Mouse (Mus musculus) CH12.LX (cell line): ENCODE measurements at regions not wholly inside any gene's neighbourhood (a gene's known extent, or its start where the extent isn't known, plus 50 kb on each side); places are given as distances from the start of the nearest gene placed in this dataset.

ENCODE experiments used
- DNase-seq: peaks from one replicate; pipeline ENCODE4 v3.0.0-alpha.2; 2013; ENCODE audit errors: extremely low read depth
- H3K27ac ChIP-seq: 2 replicates; pipeline ENCODE4 v1.5.1; 2012; ENCODE audit warnings: low read depth, mild to moderate bottlenecking, control low read depth, moderate library complexity; ENCODE audit not compliant: insufficient read depth
- H3K27me3 ChIP-seq: replicated peaks from 2 replicates; pipeline ENCODE3; 2012; ENCODE audit warnings: inconsistent platforms
- H3K36me3 ChIP-seq, 2 experiments: replicated peaks in 1 of 2; 2 replicates each; pipeline versions ENCODE3 to v1.6.1; 2012; ENCODE audit warnings: inconsistent platforms in 1 of 2, low read length in 1 of 2, mild to moderate bottlenecking in 1 of 2, mixed read lengths in 1 of 2, moderate library complexity in 1 of 2; ENCODE audit not compliant: control insufficient read depth in 1 of 2, insufficient read depth in 1 of 2
- H3K4me1 ChIP-seq, 2 experiments: 2 replicates each; pipeline ENCODE4 v1.6.1; 2012; ENCODE audit warnings: inconsistent platforms in 1 of 2, moderate library complexity in 1 of 2; ENCODE audit not compliant: insufficient read depth in 2 of 2, control insufficient read depth in 1 of 2
- H3K4me2 ChIP-seq: 2 replicates; pipeline ENCODE4 v1.6.1; 2012; ENCODE audit warnings: low read depth, mild to moderate bottlenecking, control low read depth; ENCODE audit not compliant: poor library complexity, insufficient read depth, severe bottlenecking
- H3K4me3 ChIP-seq, 3 experiments: fragments of 150-350 bp in 1 of 3; sonication (generic) in 1 of 3; replicated peaks in 1 of 3; 2 replicates each; pipeline versions ENCODE3 to v1.5.1; 2011 to 2012; ENCODE audit warnings: low read depth in 2 of 3, low read length in 2 of 3, mild to moderate bottlenecking in 2 of 3, moderate library complexity in 2 of 3, control low read depth in 1 of 3, improper control_type of control experiment in 1 of 3, inconsistent platforms in 1 of 3, mixed read lengths in 1 of 3; ENCODE audit not compliant: poor library complexity in 1 of 3
- H3K79me2 ChIP-seq: replicated peaks from 2 replicates; pipeline ENCODE4 v1.6.1; 2012; ENCODE audit warnings: mild to moderate bottlenecking, moderate library complexity; ENCODE audit not compliant: control insufficient read depth, poor library complexity, insufficient read depth, severe bottlenecking; ENCODE audit errors: extremely low read depth
- H3K9ac ChIP-seq: 2 replicates; pipeline ENCODE4 v1.6.1; 2012; ENCODE audit warnings: low read depth, mild to moderate bottlenecking, control low read depth, moderate library complexity; ENCODE audit not compliant: insufficient read depth
- H3K9me3 ChIP-seq: replicated peaks from 2 replicates; pipeline ENCODE3; 2012; ENCODE audit warnings: low read length, inconsistent platforms, mixed read lengths
- BHLHE40 ChIP-seq: IDR thresholded peaks from 2 replicates; pipeline ENCODE4 v1.6.1; 2011; ENCODE audit warnings: mild to moderate bottlenecking, low read depth, low read length, improper control_type of control experiment
- CTCF ChIP-seq, 2 experiments: IDR thresholded peaks in 1 of 2; conservative IDR thresholded peaks in 1 of 2; 2 replicates each; pipeline ENCODE4 v1.5.1; 2011 to 2012; ENCODE audit warnings: low read depth in 2 of 2, low read length in 2 of 2, improper control_type of control experiment in 1 of 2, inconsistent platforms in 1 of 2, mild to moderate bottlenecking in 1 of 2, moderate library complexity in 1 of 2
- ELF1 ChIP-seq: IDR thresholded peaks from 2 replicates; pipeline ENCODE4 v1.6.1; 2014; ENCODE audit warnings: low read depth, mild to moderate bottlenecking, inconsistent platforms, low read length, improper control_type of control experiment
- EP300 ChIP-seq: IDR thresholded peaks from 2 replicates; pipeline ENCODE4 v1.6.1; 2011; ENCODE audit warnings: low read length, improper control_type of control experiment
- GABPA ChIP-seq: IDR thresholded peaks from 2 replicates; pipeline ENCODE4 v1.6.1; 2012; ENCODE audit warnings: low read depth, low read length, improper control_type of control experiment, inconsistent platforms; ENCODE audit not compliant: insufficient replicate concordance
- JUN ChIP-seq: IDR thresholded peaks from 2 replicates; pipeline ENCODE4 v1.6.1; 2011; ENCODE audit warnings: low read depth, mild to moderate bottlenecking, low read length, improper control_type of control experiment, moderate library complexity; ENCODE audit not compliant: insufficient read depth
- MAFK ChIP-seq: IDR thresholded peaks from 2 replicates; pipeline ENCODE4 v1.6.1; 2011; ENCODE audit warnings: low read length, improper control_type of control experiment; ENCODE audit not compliant: insufficient replicate concordance
- MAX ChIP-seq: IDR thresholded peaks from 2 replicates; pipeline ENCODE4 v1.6.1; 2011; ENCODE audit warnings: low read length, improper control_type of control experiment
- MYC ChIP-seq: IDR thresholded peaks from 2 replicates; pipeline ENCODE4 v1.6.1; 2011; ENCODE audit warnings: low read depth, mild to moderate bottlenecking, improper control_type of control experiment, low read length
- NRF1 ChIP-seq: IDR thresholded peaks from 2 replicates; pipeline ENCODE4 v1.6.1; 2014; ENCODE audit warnings: low read depth, mild to moderate bottlenecking, inconsistent platforms, low read length, improper control_type of control experiment, moderate library complexity
- PAX5 ChIP-seq: IDR thresholded peaks from 2 replicates; pipeline ENCODE4 v1.6.1; 2012; ENCODE audit warnings: low read length, inconsistent platforms, mixed read lengths
- POLR2A ChIP-seq: IDR thresholded peaks from 2 replicates; pipeline ENCODE4 v1.6.1; 2011; ENCODE audit warnings: low read depth, mild to moderate bottlenecking, improper control_type of control experiment, low read length
- RAD21 ChIP-seq: IDR thresholded peaks from 2 replicates; pipeline ENCODE4 v1.6.1; 2011; ENCODE audit warnings: low read depth, mild to moderate bottlenecking, low read length, improper control_type of control experiment, moderate library complexity
- RCOR1 ChIP-seq: conservative IDR thresholded peaks from 2 replicates; pipeline ENCODE4 v1.6.1; 2012; ENCODE audit warnings: low read depth, mild to moderate bottlenecking, inconsistent platforms, low read length, improper control_type of control experiment
- SIN3A ChIP-seq: IDR thresholded peaks from 2 replicates; pipeline ENCODE4 v1.6.1; 2012; ENCODE audit warnings: low read length, improper control_type of control experiment, inconsistent platforms
- SMC3 ChIP-seq: IDR thresholded peaks from 2 replicates; pipeline ENCODE4 v1.6.1; 2011; ENCODE audit warnings: low read depth, low read length, improper control_type of control experiment
- TCF12 ChIP-seq: IDR thresholded peaks from 2 replicates; pipeline ENCODE4 v1.6.1; 2014; ENCODE audit warnings: low read depth, mild to moderate bottlenecking, inconsistent platforms, low read length, improper control_type of control experiment
- UBTF ChIP-seq: IDR thresholded peaks from 2 replicates; pipeline ENCODE4 v1.6.1; 2012; ENCODE audit warnings: low read depth, mild to moderate bottlenecking, inconsistent platforms, low read length, improper control_type of control experiment, moderate library complexity
- USF2 ChIP-seq: conservative IDR thresholded peaks from 2 replicates; pipeline ENCODE4 v1.6.1; 2011; ENCODE audit warnings: low read depth, low read length, improper control_type of control experiment
- ZMIZ1 ChIP-seq: IDR thresholded peaks from 2 replicates; pipeline ENCODE4 v1.6.1; 2012; ENCODE audit warnings: low read depth, mild to moderate bottlenecking, inconsistent platforms, low read length, improper control_type of control experiment
- dilution Hi-C: fragments of 300-500 bp; cut with MboI; formaldehyde crosslinking; loops from 2 replicates; pipeline ENCODE4 v1.14.3; 2020; ENCODE audit warnings: low sequenced_read_pairs; ENCODE audit not compliant: extremely low pct_unique_long_range_greater_than_20kb, extremely low pct_ligation_motif_present
- in situ Hi-C: fragments of 300-500 bp; cut with MboI; formaldehyde crosslinking; loops from 3 replicates; pipeline ENCODE4 v1.14.3; 2019; ENCODE audit warnings: low sequenced_read_pairs, low pct_ligation_motif_present, low pct_unique_long_range_greater_than_20kb, mixed read lengths

DNA sequence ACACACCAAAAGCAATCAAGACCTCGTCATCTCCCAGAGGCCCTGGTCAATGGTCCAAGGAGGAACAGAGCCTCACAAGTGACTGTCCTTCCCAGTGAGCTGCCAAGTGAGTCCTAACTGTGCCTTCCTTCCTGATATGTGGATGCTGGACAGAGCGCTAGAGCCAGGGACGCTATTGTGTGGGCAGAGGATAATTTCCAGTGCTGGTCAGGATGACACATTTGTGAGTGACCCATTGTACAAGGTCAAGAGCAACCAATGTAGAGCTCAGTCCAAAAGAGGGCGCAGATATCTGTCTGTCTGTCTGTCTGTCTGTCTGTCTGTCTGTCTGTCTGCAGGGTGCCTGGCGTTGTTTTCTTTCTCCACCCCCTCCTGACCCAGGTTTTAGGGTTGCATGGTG is 57.4 kb upstream of the Zc3h12a start:
- dilution Hi-C loops = no loop called here

GRCm38 (mm10) chr4:125180947-125181346 is 53.3 kb upstream of the Zc3h12a start:
- in situ Hi-C loops = no loop called here

More for the DNA sequence above, 57.4 kb upstream of the Zc3h12a start:
- Histone ChIP-seq H3K27me3 (peaks cover 87% of the 10 kb centered on the region), H3K9me3 (no peaks in the 10 kb centered on the region), H3K4me3 (no peak overlapping the region), H3K27ac (no peak overlapping the region), H3K79me2 (no peaks in the 10 kb centered on the region), H3K4me1 (no peaks in the 10 kb centered on the region), H3K36me3 (peaks cover 0 to 2% of the 10 kb centered on the region in 2 experiments), H3K4me2 (no peak overlapping the region), H3K9ac (no peak overlapping the region)
- TF ChIP-seq BHLHE40 (no peak), MAX (no peak), UBTF (no peak), MAFK (no peak), JUN (no peak), NRF1 (no peak), SIN3A (no peak), CTCF (conservative IDR thresholded peaks at IDR 0.05 in 1 of 2, IDR thresholded peaks at IDR 0.05 in 1 of 2; ENCODE audit: low read depth in 2 of 2, low read length in 2 of 2) (no peak), RCOR1 (no peak), ZMIZ1 (no peak), EP300 (no peak), TCF12 (no peak), GABPA (no peak), MYC (no peak), ELF1 (no peak), PAX5 (no peak), USF2 (no peak), SMC3 (no peak)
- DNase-seq = no peak
- in situ Hi-C loops = no loop called here

More at GRCm38 (mm10) chr4:125180947-125181346, 53.3 kb upstream of the Zc3h12a start:
- dilution Hi-C loops = no loop called here
- no peak overlapping the region for H3K4me3 ChIP-seq
- H3K27ac ChIP-seq = no peak overlapping the region
- DNase-seq = no peak
- H3K9ac ChIP-seq = no peak overlapping the region
- peaks cover 81% of the 10 kb centered on the region for H3K27me3 ChIP-seq
- H3K4me2 ChIP-seq = no peak overlapping the region
- H3K79me2 ChIP-seq = no peaks in the 10 kb centered on the region
- H3K4me1 ChIP-seq = 0 out of 4 replicates have a peak, but pooled peaks cover 0 to 2% of the 10 kb centered on the region in 2 experiments
- TF ChIP-seq POLR2A (no peak), BHLHE40 (no peak), JUN (no peak), RAD21 (no peak)
- peaks cover 0 to 2% of the 10 kb centered on the region in 2 experiments for H3K36me3 ChIP-seq
- no peaks in the 10 kb centered on the region for H3K9me3 ChIP-seq
